Mouse (Mus musculus): Measurements from ENCODE around the gene Aqp6.

The Aqp6 gene

GRCm38 (mm10) chr15:99600986-99601822, at the start of gene Aqp6:
Aqp6 (plus strand) TSS chr15:99601400.
- no peak for DNase-seq (ENCODE audit: low read depth in 2 of 2, low spot score in 2 of 2)

GRCm38 (mm10) chr15:99553767-99554166, 47.4 kb upstream of the Aqp6 start:
- no peak for DNase-seq (ENCODE audit: low read depth in 2 of 2, low spot score in 2 of 2)

- DNase-seq (ENCODE audit: low read depth in 2 of 2, low spot score in 2 of 2): no peak
Observed at GRCm38 (mm10) chr15:99558947-99559346, 42.3 kb upstream of the Aqp6 start.

GRCm38 (mm10) chr15:99560246-99560645, 41.0 kb upstream of the Aqp6 start:
- no peak for DNase-seq (ENCODE audit: low read depth in 2 of 2, low spot score in 2 of 2)

DNA sequence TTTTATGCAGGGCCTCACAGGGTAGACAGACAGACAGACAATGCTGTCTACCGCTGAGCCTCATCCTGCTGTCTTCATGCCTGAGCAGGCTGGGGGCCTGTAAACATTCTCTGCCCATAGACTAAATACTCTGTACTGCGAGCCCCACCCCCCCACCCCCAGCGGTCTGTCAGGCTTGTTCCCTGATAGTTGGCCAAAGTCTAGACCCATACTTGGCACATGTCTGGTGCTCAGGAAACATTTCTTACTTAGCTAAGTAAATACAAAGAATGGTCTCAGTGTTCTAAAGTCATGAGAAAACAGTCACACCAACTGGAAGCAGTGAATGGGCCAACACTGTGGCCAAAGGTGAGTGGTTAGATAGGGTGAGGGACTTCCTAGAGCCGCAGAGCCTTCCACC, 33.8 kb upstream of the Aqp6 start:
- DNase-seq (ENCODE audit: low read depth in 2 of 2, low spot score in 2 of 2): no peak

DNA sequence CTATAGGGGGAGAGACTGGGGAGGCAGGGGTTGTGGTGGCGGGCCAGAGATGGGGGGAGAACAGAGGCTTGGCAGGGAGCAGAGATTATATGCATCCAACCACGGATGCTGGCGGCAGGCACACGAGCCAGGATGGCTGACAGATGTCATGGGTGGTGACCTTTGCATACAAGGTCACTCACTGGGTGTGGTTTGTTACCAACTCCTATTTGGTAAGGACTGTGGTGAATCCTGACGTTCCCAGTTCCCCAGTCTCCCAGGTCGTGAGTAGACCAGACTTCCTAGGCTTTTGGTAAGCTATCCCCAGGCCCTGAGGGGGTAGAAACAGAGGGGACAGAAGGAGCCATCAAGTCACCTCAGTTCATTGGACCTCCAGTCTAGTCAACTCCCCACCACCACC, 32.5 kb upstream of the Aqp6 start:
- no peak for DNase-seq (ENCODE audit: low read depth in 2 of 2, low spot score in 2 of 2)

DNA sequence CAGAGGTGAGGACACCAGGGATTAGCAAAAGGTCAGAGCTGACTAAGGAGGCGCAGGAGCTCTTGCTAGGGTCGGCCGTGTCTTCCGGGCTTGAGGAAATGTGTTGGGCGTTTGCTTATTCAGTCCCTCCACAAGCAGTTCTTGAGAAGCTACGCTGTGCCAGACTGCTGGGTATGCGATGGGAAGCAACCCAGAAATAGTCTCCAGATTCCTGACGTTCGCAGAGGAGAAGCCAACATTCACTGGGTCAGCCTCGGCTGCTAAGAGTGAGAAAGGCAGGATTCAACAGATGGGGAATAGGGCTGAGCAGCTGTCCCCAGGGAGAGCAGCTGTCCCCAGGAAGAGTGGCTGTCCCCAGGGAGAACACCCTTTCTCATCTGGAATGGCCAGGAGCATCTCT, 32.1 kb upstream of the Aqp6 start:
- no peak for DNase-seq (ENCODE audit: low read depth in 2 of 2, low spot score in 2 of 2)

DNA sequence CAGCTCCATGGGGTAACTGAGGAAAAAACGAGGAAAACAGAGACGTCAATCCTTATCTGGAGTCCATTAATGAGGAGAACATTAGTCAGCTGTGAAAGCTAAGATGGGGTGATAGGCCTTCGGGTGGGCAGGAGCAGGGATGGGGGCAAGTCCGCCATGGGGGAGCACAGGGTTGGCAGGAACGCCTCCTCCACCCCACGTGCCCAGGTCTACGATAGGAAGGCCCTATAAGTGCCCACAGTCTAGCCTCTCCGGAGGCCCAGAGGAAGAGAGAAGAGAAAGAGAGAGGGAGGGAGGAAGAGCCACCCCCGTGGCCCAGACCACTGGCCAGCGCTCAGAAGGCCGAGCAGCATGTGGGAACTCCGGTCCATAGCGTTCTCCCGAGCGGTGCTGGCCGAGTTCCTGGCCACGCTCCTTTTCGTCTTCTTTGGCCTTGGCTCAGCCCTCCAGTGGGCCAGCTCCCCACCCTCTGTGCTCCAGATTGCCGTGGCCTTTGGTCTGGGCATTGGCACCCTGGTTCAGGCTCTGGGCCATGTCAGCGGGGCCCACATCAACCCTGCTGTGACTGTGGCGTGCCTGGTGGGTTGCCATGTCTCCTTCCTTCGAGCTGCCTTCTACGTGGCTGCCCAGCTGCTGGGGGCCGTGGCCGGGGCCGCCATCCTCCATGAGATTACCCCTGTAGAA, 22.3 kb upstream of the Aqp6 start, which contains the start of gene Aqp2:
Gene Aqp2, plus strand, starts transcription at position 254 of the 684 bp plus-strand sequence.
- no peak for DNase-seq (ENCODE audit: low read depth in 2 of 2, low spot score in 2 of 2)

DNA sequence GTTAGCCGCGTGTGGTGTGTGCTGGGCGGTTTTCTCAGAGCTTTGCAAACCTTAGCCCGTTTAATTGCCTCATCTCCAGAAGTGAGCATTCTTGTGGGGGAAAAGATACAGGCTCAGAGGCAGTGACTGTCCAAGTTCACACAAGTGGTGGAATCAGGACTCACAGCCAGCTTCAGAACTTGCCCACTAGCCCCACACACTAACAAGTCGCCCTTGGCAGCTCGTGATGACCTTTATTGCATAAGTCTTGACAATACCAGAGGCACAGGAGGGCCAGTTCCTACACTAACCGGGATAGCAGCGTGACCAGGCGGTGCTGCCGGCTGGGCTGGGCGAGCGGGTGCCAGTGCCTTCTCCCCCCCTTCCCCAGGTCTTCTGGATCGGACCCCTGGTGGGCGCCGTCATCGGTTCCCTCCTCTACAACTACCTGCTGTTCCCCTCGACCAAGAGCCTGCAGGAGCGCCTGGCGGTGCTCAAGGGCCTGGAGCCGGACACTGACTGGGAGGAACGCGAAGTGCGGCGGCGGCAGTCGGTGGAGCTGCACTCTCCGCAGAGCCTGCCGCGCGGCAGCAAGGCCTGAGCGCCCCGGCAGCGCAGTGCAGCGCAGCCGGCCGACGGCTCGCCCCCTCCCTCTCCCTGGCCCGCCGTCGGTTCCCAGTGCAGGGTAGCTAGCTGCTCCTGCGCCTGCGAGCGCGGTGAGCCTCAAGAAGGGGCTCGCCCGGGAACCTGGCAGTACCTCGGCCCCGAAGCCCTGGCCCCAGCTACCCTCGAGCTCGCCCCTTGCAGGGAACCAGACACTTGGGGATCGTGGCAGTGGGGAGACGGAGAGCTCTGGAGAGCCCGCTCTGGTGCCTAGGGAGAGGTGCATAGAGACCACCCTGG, 17.5 kb upstream of the Aqp6 start:
- no peak for DNase-seq (ENCODE audit: low read depth in 2 of 2, low spot score in 2 of 2)

DNA sequence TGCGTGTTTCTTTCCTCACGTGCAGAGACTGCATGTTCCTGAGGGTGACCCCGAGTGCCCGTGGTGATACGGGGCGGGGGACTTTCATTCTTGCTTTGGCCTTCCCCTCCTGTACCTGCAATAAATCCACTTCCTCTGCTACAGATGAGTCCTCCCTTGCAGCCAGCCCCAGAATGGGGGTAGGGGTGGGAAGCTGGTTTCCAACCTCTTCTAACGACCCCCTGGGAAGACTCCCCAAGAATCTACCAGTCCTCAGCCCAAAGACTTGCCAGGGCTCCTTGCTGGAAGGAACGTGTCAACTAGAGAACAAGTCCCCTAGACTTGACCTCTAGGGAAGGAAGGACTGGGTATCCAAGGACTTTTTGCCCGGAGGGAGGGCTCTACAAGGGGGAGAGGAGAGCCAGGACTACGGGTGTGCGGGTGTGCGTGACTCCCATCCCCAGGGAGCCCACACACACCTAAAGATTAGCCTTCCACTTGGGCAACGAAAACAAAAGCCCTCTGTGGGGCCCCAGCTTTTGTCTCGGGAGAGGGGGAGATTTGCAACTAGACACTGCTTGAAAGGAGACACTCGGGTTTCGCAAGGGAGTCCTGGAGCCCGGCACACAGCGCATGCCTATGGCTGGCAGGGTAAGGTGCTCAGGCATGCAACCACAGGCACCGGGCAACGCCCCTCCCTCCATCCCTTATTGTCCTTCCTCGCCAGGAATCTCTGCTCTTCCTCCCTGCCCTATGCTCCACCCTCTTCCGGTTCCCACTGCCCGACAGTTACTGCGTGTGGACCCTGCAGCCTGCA, 16.6 kb upstream of the Aqp6 start:
- DNase-seq (ENCODE audit: low read depth in 2 of 2, low spot score in 2 of 2): no peak

- DNase-seq (ENCODE audit: low read depth in 2 of 2, low spot score in 2 of 2): no peak
Observed at GRCm38 (mm10) chr15:99585741-99586140, 15.5 kb upstream of the Aqp6 start.

DNA sequence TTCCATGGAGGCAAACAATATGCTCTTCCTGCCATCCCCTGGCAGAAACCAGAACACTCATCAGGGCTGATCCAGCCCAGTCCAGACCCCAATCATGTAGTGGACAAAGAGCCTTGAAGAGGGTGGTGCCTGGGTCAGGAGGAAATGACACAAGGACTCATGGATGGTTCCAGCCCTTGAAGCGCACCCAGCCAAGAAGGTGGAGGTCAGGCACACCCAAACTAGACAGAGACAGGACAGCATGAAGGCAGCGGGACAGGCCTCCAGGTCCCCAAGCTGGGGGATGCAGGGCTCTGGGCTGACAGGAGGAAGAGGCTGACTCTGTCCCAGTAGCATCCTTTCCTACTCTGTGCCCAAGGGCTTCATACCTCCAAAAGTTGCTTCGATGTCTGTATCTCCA, 14.7 kb upstream of the Aqp6 start:
- no peak for DNase-seq (ENCODE audit: low read depth in 2 of 2, low spot score in 2 of 2)

DNA sequence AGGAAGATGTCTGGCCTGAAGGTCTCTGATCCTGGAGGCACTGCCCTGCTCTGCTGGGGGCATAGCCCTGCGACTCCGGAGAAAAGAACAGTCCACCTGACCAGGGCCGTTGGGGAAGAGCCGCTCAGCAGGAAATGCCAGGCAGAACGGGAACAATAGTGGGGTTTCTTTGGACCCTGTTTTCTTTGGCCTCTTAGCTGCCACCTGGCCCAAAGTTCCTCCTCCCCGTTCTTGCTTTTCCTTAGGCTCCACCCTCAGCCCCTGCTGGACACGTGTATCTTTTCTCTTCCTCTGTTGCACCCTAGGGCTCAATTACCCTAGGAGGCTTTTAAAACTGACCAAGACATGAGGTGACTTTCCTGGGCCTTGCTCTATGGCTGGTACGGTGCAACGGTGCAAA, 12.0 kb upstream of the Aqp6 start:
- DNase-seq (ENCODE audit: low read depth in 2 of 2, low spot score in 2 of 2): no peak

- DNase-seq (ENCODE audit: low read depth in 2 of 2, low spot score in 2 of 2): no peak
Observed at GRCm38 (mm10) chr15:99589704-99590103, 11.5 kb upstream of the Aqp6 start.

DNA sequence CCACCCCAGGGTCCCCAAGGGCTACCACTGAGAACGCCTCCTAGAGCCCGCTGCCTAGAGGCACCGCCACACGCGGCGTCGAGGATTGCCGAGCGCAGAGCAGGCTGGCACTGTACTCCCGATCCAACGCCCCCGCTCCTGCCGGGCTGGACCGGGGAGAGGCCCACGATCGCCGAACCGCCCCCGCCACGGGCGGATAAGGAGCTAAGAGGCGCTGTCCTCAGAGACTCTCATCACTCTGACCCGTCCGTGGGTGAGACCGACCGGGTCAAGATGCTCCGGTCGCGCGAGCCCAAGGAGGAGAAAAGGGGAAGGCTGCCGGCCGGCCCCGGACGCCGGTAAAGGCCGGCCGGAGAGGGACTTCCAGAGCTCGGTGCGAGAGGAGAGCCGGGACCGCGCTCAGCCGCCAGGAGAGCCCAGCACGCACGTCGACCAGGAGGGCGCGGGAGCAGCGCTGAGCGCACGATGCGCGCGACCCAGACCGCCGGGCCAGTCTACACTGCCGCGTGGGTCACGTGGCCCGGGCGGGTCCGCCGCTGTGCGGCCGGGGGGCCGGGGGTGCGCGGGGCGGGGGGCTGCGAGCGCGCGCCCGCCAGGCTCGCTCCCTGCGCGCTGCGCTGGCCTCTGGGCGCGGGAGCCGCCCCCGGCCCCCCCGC, 10.6 kb upstream of the Aqp6 start, which contains the start of gene Aqp5:
Gene Aqp5, plus strand, starts transcription at position 354 of the 656 bp plus-strand sequence.
- DNase-seq (ENCODE audit: low read depth in 2 of 2, low spot score in 2 of 2): no peak

DNA sequence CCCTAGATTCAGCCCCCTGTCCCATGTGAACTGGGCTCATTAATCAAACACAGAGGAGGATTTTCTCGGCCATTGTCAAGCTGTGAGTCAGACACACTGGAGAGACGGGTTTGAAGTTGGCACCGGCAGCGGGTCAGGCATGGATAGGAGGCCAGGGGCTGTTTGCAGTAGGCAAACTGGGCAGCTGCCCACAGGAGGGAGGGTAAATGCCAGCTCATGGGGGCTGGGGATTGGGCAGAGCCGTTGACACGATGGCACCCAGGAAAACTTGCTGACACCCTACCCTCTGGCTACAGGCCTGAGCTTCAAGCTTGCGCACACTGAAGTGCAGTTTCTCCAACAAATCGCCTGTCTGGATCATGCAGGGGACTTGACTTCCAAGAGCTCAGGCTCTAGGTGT, 9.0 kb upstream of the Aqp6 start:
- no peak for DNase-seq (ENCODE audit: low read depth in 2 of 2, low spot score in 2 of 2)

GRCm38 (mm10) chr15:99592877-99593276, 8.3 kb upstream of the Aqp6 start:
- no peak for DNase-seq (ENCODE audit: low read depth in 2 of 2, low spot score in 2 of 2)

DNA sequence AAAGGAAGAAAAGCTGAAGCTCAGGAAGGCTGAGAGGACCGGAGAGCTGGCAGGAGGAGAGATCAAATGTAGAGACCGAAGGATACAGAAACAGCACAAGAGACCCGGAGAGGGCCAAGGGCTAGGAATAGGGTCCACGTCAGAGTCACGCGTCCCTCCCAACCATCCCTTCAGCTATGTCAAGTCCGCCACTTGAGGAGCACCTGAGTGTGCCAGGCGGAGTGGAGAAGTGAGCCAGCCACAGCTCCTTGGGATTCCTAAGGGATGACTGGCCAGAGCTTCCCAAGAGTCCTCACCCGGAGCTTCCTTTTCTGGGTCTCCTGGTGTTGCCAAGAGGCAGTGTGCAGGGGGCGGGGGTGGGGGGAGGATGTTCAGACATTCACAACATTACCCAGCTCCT, 6.2 kb upstream of the Aqp6 start:
- no peak for DNase-seq (ENCODE audit: low read depth in 2 of 2, low spot score in 2 of 2)

- peak; percentile 64 to 78 for DNase-seq (ENCODE audit: low read depth in 2 of 2, low spot score in 2 of 2)
Observed at GRCm38 (mm10) chr15:99596056-99596687, 5.0 kb upstream of the Aqp6 start.

DNA sequence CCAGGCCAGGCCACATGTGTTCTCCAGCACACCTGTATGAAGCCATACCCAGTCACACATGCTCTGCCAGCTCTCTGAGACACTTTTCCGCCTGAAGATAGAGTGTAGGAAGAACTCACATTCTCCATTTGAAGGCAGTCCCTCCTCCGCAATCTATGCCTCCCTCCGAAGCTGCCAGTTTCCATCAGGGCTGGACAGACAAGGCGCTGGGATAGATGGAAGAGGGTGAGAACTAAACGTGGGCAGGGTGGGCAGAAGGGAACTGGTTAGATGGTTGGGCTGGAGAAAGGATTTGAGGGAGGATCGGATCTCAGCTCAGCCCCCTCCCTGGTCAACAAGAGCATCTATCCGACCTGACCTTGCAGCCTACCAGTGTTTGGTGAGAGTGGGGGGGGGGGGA, 4.4 kb upstream of the Aqp6 start:
- no peak for DNase-seq (ENCODE audit: low read depth in 2 of 2, low spot score in 2 of 2)

Measured in CD8-positive naive resting alpha-beta T cell, adult 2 months (primary cell).